Mouse (Mus musculus): ENCODE results near the gene Pdzd2.

GRCm38 (mm10) chr15:12367306-12368080 is 372.2 kb downstream of the Pdzd2 start:
- TF ChIP-seq GATA1 (IDR thresholded peaks at IDR 0.05; ENCODE audit: borderline replicate concordance, low read length) (no peak), FLI1 (IDR thresholded peaks at IDR 0.05; ENCODE audit: low read length) (no peak)

All from megakaryocyte, embryonic 14.5 days (primary cell).